Mouse (Mus musculus) hindbrain, embryonic 16.5 days (tissue): ENCODE results near the gene Phkb. TPM values are rescaled to one million over a fixed set of nuclear protein-coding genes. Genes with fewer than 3 reads are reported as not detected.

Experiments
- ATAC-seq: fragments of 200-750 bp; cut with Nextera tagmentation; 2 replicates; pipeline ENCODE4 v1.8.0; 2017; ENCODE audit warnings: moderate TSS enrichment, moderate library complexity
- H3K27ac ChIP-seq: fragments of 300-500 bp; sonication (generic); 2 replicates; pipeline ENCODE4 v1.5.1; 2014; ENCODE audit warnings: low read depth, mild to moderate bottlenecking, control low read depth, low read length, moderate library complexity
- H3K27me3 ChIP-seq: fragments of 300-500 bp; sonication (generic); replicated peaks from 2 replicates; pipeline ENCODE4 v1.6.1; 2014; ENCODE audit warnings: low read length; ENCODE audit not compliant: control insufficient read depth, insufficient read depth
- H3K36me3 ChIP-seq: fragments of 300-500 bp; sonication (generic); 2 replicates; pipeline ENCODE4 v1.6.1; 2014; ENCODE audit warnings: mild to moderate bottlenecking, low read length, moderate library complexity, mixed read lengths; ENCODE audit not compliant: control insufficient read depth, insufficient read depth
- H3K4me1 ChIP-seq: fragments of 300-500 bp; sonication (generic); 2 replicates; pipeline ENCODE4 v1.6.1; 2014; ENCODE audit warnings: low read depth, low read length; ENCODE audit not compliant: control insufficient read depth, insufficient read depth
- H3K4me2 ChIP-seq: fragments of 300-500 bp; sonication (generic); 2 replicates; pipeline ENCODE4 v1.6.1; 2014; ENCODE audit warnings: mild to moderate bottlenecking, low read length, control low read depth, moderate library complexity
- H3K4me3 ChIP-seq: fragments of 300-500 bp; sonication (generic); 2 replicates; pipeline ENCODE4 v1.5.1; 2014; ENCODE audit warnings: mild to moderate bottlenecking, low read length, control low read depth, moderate library complexity
- H3K9ac ChIP-seq: fragments of 300-500 bp; sonication (generic); 2 replicates; pipeline ENCODE4 v1.6.1; 2014; ENCODE audit warnings: low read depth, mild to moderate bottlenecking, control low read depth, low read length, moderate library complexity
- H3K9me3 ChIP-seq: fragments of 300-500 bp; sonication (generic); 2 replicates; pipeline ENCODE4 v1.6.1; 2014; ENCODE audit warnings: mild to moderate bottlenecking, low read length, moderate library complexity; ENCODE audit not compliant: control insufficient read depth
- WGBS: fragments of 180-500 bp; shearing (Covaris S2); extraction: QIAGEN DNeasy Blood & Tissue Kit; methylation state at CpG from one replicate; pipeline ENCODE4 v1.1.7; 2014; 5-methylcytosine and 5-hydroxymethylcytosine counted together
- polyA plus RNA-seq: library from polyadenylated mRNA; unstranded; fragments of >200 nt; fragmentation: Nextera tagmentation; extraction: Ambion mirVana; gene quantifications from 2 replicates; pipeline ENCODE4 v1.2.1, GENCODE M21; 2015

The Phkb gene
- polyA plus RNA-seq, 1 experiment from 2014 or later, result 36.1 TPM

DNA sequence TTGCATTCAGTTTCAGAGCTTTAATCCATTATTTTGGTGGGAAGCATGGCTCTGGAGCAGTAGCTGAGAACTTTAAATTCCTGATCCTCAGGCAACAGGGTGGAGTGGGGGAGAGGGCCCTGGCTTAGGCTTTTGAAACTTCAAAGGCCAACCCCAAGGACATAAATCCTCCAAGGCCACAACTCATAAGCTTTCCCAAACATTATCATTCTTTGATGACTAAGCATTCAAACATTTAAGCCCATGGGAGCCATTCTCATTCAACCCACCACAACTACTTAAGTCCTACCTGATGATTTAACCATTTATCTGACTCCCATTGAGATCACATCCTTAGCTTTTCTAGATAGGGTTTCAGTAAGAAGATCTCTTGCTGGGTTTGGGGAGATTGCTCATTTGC, 84.2 kb downstream of the Phkb start:
- H3K27ac ChIP-seq, result no peak overlapping the region
- no peak for ATAC-seq
- H3K9ac ChIP-seq, result no peak overlapping the region
- no peaks in the 10 kb centered on the region for H3K36me3 ChIP-seq
- H3K4me1 ChIP-seq, result no peaks in the 10 kb centered on the region
- no peaks in the 10 kb centered on the region for H3K9me3 ChIP-seq
- no peak overlapping the region for H3K4me3 ChIP-seq
- no peak overlapping the region for H3K4me2 ChIP-seq
- no peaks in the 10 kb centered on the region for H3K27me3 ChIP-seq

DNA sequence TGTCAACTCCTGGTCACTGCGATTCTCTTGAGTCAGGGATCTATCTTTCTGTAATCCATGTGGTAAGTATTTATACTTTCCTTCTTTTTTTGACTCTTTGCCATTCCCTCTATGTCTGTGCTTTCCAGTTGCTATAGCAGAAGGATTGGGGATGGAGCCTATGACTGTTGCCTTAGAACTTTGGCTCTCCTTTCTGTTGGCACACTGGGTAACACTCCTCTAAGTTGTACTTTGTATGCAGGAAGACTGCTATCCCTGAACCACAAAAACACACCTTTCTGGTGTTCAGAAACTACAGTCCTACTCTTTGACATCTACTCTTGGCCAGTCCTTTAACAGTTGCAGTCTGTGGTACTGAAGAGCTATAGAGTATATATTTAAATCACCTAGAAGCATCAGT, 84.8 kb downstream of the Phkb start:
- Histone ChIP-seq H3K36me3 (no peaks in the 10 kb centered on the region), H3K27ac (peak overlapping the region; percentile 67), H3K4me2 (no peak overlapping the region), H3K9me3 (no peaks in the 10 kb centered on the region), H3K4me3 (no peak overlapping the region), H3K4me1 (no peaks in the 10 kb centered on the region), H3K27me3 (no peaks in the 10 kb centered on the region), H3K9ac (no peak overlapping the region)
- WGBS, result 82% methylated on average over 1 of the region's 1 CpGs
- 0 out of 2 replicates have a peak, but pooled peaks have one; percentile 63 for ATAC-seq

GRCm38 (mm10) chr8:85926107-85926506, 85.3 kb downstream of the Phkb start:
- H3K4me2 ChIP-seq, result no peak overlapping the region
- 63% methylated on average over 3 of the region's 3 CpGs for WGBS
- H3K27me3 ChIP-seq, result no peaks in the 10 kb centered on the region
- H3K27ac ChIP-seq, result peak overlapping the region; percentile 67
- ATAC-seq, result peak; percentile 90
- no peaks in the 10 kb centered on the region for H3K36me3 ChIP-seq
- H3K4me3 ChIP-seq, result no peak overlapping the region
- no peak overlapping the region for H3K9ac ChIP-seq
- no peaks in the 10 kb centered on the region for H3K4me1 ChIP-seq
- H3K9me3 ChIP-seq, result no peaks in the 10 kb centered on the region

DNA sequence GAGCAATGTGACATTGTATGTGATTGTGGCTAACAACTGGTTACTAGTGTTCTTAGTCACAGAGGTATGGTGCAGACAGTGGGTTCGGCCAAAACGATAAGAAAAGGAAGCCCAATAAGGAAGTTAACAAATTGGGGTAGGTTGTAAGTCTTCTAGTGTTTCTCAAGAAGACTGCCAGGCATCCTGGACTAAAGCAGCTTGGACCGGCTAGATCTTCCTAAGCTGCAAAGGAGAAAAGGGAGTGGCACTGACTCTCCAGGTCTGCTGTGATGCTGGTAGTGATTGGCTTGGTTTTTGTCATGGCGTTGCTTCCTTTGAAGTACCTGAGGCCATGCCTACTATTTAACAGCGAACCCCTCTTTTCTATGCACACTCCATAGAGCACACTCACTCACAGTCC, 95.4 kb downstream of the Phkb start:
- Histone ChIP-seq H3K9me3 (no peaks in the 10 kb centered on the region), H3K27me3 (no peaks in the 10 kb centered on the region), H3K9ac (no peak overlapping the region), H3K4me1 (no peaks in the 10 kb centered on the region), H3K4me2 (no peak overlapping the region), H3K27ac (no peak overlapping the region), H3K36me3 (no peaks in the 10 kb centered on the region), H3K4me3 (no peak overlapping the region)
- 92% methylated on average over 5 of the region's 5 CpGs for WGBS
- ATAC-seq, result no peak

DNA sequence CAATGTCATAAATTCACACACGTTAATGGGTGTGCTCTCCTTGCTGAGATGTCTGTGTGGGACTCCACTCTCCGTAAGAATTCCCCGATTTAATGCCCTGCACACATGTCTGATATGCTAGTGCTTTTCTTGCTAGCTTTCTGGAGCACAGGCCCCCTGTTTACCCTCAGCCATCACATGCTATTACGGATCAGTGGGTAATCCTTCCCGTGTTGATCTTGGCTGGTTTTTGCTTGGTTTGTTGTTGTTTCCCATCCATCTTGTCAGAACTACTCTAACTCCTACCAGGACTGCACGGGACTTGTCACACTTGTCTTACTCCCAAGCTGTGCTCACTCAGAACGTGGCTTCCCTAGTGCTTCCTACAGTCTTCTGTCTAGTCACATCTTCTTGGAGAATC, 96.6 kb downstream of the Phkb start:
- no peak overlapping the region for H3K4me2 ChIP-seq
- ATAC-seq, result no peak
- 85% methylated on average over 7 of the region's 7 CpGs for WGBS

DNA sequence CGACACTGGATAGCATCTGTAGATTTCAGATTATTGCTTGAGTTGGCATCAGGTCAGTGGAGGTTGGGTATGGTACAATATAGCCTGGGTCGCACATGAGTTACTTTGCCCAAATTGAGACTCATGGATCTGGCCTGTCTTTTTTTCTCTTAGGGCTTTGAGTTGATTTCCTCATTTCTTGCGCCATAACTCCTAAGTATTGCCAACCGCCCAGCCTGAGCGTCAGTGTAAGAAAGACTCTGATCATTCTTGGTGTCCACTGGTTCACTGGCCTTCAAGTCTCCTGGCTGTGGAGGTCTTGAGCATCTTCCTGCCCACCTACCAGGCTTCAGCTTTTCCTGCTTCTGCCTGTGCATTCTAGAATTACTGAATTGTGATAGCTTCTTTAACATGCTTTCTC, 104.1 kb downstream of the Phkb start:
- H3K9me3 ChIP-seq, result no peaks in the 10 kb centered on the region
- no peaks in the 10 kb centered on the region for H3K36me3 ChIP-seq
- WGBS, result 98% methylated on average over 5 of the region's 5 CpGs
- H3K4me3 ChIP-seq, result no peak overlapping the region
- H3K4me2 ChIP-seq, result no peak overlapping the region
- no peak overlapping the region for H3K9ac ChIP-seq
- no peak for ATAC-seq
- H3K27me3 ChIP-seq, result no peaks in the 10 kb centered on the region
- H3K27ac ChIP-seq, result no peak overlapping the region
- H3K4me1 ChIP-seq, result no peaks in the 10 kb centered on the region

More for the DNA sequence above, 96.6 kb downstream of the Phkb start:
- no peak overlapping the region for H3K4me3 ChIP-seq
- H3K27ac ChIP-seq, result no peak overlapping the region
- H3K36me3 ChIP-seq, result no peaks in the 10 kb centered on the region
- H3K9me3 ChIP-seq, result no peaks in the 10 kb centered on the region
- H3K27me3 ChIP-seq, result no peaks in the 10 kb centered on the region
- no peaks in the 10 kb centered on the region for H3K4me1 ChIP-seq
- H3K9ac ChIP-seq, result no peak overlapping the region

GRCm38 (mm10) chr8:85958391-85958790, 117.6 kb downstream of the Phkb start:
- Histone ChIP-seq H3K4me3 (no peak overlapping the region), H3K27ac (no peak overlapping the region), H3K4me1 (no peaks in the 10 kb centered on the region), H3K4me2 (no peak overlapping the region), H3K9me3 (no peaks in the 10 kb centered on the region), H3K36me3 (no peaks in the 10 kb centered on the region), H3K9ac (no peak overlapping the region), H3K27me3 (no peaks in the 10 kb centered on the region)
- ATAC-seq, result no peak
- 89% methylated on average over 2 of the region's 2 CpGs for WGBS

- H3K4me3 ChIP-seq, result no peak overlapping the region
- H3K9ac ChIP-seq, result no peak overlapping the region
- no peaks in the 10 kb centered on the region for H3K27me3 ChIP-seq
- ATAC-seq, result no peak
- 96% methylated on average over 4 of the region's 4 CpGs for WGBS
- no peaks in the 10 kb centered on the region for H3K9me3 ChIP-seq
- H3K4me2 ChIP-seq, result no peak overlapping the region
- no peaks in the 10 kb centered on the region for H3K4me1 ChIP-seq
- H3K36me3 ChIP-seq, result no peaks in the 10 kb centered on the region
- no peak overlapping the region for H3K27ac ChIP-seq
These were observed 119.1 kb downstream of the Phkb start for GRCm38 (mm10) chr8:85959880-85960279.

- no peak for ATAC-seq
- Histone ChIP-seq H3K9me3 (peaks cover 3% of the 10 kb centered on the region), H3K27me3 (no peaks in the 10 kb centered on the region), H3K9ac (no peak overlapping the region), H3K27ac (no peak overlapping the region), H3K4me3 (no peak overlapping the region), H3K36me3 (0 out of 2 replicates have a peak, but pooled peaks cover 5% of the 10 kb centered on the region), H3K4me2 (no peak overlapping the region), H3K4me1 (no peaks in the 10 kb centered on the region)
- WGBS, result 97% methylated on average over 4 of the region's 4 CpGs
These were observed 136.9 kb downstream of the Phkb start for GRCm38 (mm10) chr8:85977588-85978077.

DNA sequence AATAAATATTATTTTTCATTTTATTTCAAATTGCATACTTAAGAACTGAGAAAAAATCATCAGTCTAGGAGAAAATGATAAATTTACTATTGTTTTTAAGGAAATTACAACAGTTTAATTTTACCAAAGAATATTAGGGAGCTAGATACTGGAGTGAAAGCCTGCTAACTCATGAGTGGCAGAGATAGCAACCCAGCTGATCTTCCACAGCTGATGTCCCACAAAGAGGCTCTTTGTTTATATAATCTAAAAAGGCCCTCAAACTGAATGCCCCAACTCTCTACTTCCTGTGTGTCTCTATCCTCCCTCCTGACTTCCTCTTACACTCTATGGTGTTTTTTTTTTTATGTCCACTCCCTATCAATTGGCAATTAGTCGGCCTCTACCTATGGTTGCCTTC, 152.2 kb downstream of the Phkb start:
- Histone ChIP-seq H3K9me3 (no peaks in the 10 kb centered on the region), H3K4me2 (no peak overlapping the region), H3K4me3 (no peak overlapping the region), H3K9ac (no peak overlapping the region), H3K4me1 (no peaks in the 10 kb centered on the region), H3K27me3 (no peaks in the 10 kb centered on the region), H3K27ac (no peak overlapping the region), H3K36me3 (no peaks in the 10 kb centered on the region)
- no peak for ATAC-seq
- 95% methylated on average over 1 of the region's 1 CpGs for WGBS
